Mouse (Mus musculus) brain, adult 2 months (tissue): ENCODE results near the gene Nfil3.

Source experiments
- DNase-seq: peaks from one replicate; pipeline ENCODE4 v3.0.0; 2011; ENCODE audit warnings: low read depth, low spot score

Gene Nfil3

GRCm38 (mm10) chr13:52942876-52943388, 37.9 kb downstream of the Nfil3 start:
- DNase-seq, result peak; percentile 73

- no peak for DNase-seq
Observed at GRCm38 (mm10) chr13:52940956-52941355, 39.9 kb downstream of the Nfil3 start.

GRCm38 (mm10) chr13:52930582-52930981, 50.3 kb downstream of the Nfil3 start:
- DNase-seq, result no peak

- peak; percentile 94 for DNase-seq
Observed at GRCm38 (mm10) chr13:52929209-52930171, 51.4 kb downstream of the Nfil3 start, which contains the start of gene Auh. Gene Auh, minus strand, starts transcription at chr13:52929681.

- peak; percentile 63 for DNase-seq
Observed at GRCm38 (mm10) chr13:52928392-52928791, 52.5 kb downstream of the Nfil3 start.

GRCm38 (mm10) chr13:52924457-52924856, 56.4 kb downstream of the Nfil3 start:
- DNase-seq, result peak; percentile 37

GRCm38 (mm10) chr13:52921966-52922365, 58.9 kb downstream of the Nfil3 start:
- no peak for DNase-seq

- no peak for DNase-seq
Observed at GRCm38 (mm10) chr13:52921065-52921825, 59.6 kb downstream of the Nfil3 start.

- DNase-seq, result no peak
Observed at GRCm38 (mm10) chr13:52919790-52920352, 61.0 kb downstream of the Nfil3 start.

- no peak for DNase-seq
Observed at GRCm38 (mm10) chr13:52918333-52918732, 62.5 kb downstream of the Nfil3 start.
